Comparison of ENCODE assay signal across 9 mouse cellular contexts in genomic region chr6:118739961-118740599, GRCm38 (mm10).
DNase-seq lines count a peak whose midpoint lies in the region; ATAC-seq lines count a peak whose summit lies in the region.
"Had no signal": no experiment of that assay in that cellular context is flagged by ENCODE, and none has a peak within 500 bp of the region (broad histone marks: within the 10 kb centered on the region; RNA-seq: fewer than 3 reads in every experiment).

No protein-coding gene starts in this region.

- no peak for ATAC-seq in inflammation-experienced regulatory T-cells, adult 6 months

- peak; percentile 33 to 37 for DNase-seq in layer of hippocampus, adult 8-10 months (ENCODE audit: low spot score in 2 of 2)
- DNase-seq in layer of hippocampus, adult 11-12 months (ENCODE audit: low spot score): no peak
- peak; percentile 84 for DNase-seq in brain, embryonic 18.5 days (ENCODE audit: low read depth, low spot score)
- DNase-seq in gastrocnemius, postnatal 25 days: peak; percentile 37
- DNase-seq in lung, postnatal 36 days: peak; percentile 46
- DNase-seq in cerebellum, adult 9-10 months: no peak
- DNase-seq in spleen, postnatal 14 days (ENCODE audit: low spot score in 2 of 2): no peak
- DNase-seq: kidney, postnatal 36 days had no signal

Comparison
In these comparisons a context has a peak if more than half of its experiments do, and no peak if none do; other contexts are left out.
1. DNase-seq: peak in layer of hippocampus, adult 8-10 months (2 of 2), brain, embryonic 18.5 days (single experiment), gastrocnemius, postnatal 25 days (single experiment) and lung, postnatal 36 days (single experiment); none in layer of hippocampus, adult 11-12 months (single experiment), cerebellum, adult 9-10 months (single experiment) and spleen, postnatal 14 days (0 of 2).